Mouse (Mus musculus) spleen, postnatal 4 days (tissue): ENCODE measurements around the gene Epop.
A peak's percentile ranks its signal among the peaks of the same experiment; 100 is the strongest.

Source experiments
- DNase-seq, 2 experiments: peaks; one replicate each; pipeline ENCODE4 v3.0.0; 2022; ENCODE audit warnings: low spot score in 2 of 2

Epop gene

DNA sequence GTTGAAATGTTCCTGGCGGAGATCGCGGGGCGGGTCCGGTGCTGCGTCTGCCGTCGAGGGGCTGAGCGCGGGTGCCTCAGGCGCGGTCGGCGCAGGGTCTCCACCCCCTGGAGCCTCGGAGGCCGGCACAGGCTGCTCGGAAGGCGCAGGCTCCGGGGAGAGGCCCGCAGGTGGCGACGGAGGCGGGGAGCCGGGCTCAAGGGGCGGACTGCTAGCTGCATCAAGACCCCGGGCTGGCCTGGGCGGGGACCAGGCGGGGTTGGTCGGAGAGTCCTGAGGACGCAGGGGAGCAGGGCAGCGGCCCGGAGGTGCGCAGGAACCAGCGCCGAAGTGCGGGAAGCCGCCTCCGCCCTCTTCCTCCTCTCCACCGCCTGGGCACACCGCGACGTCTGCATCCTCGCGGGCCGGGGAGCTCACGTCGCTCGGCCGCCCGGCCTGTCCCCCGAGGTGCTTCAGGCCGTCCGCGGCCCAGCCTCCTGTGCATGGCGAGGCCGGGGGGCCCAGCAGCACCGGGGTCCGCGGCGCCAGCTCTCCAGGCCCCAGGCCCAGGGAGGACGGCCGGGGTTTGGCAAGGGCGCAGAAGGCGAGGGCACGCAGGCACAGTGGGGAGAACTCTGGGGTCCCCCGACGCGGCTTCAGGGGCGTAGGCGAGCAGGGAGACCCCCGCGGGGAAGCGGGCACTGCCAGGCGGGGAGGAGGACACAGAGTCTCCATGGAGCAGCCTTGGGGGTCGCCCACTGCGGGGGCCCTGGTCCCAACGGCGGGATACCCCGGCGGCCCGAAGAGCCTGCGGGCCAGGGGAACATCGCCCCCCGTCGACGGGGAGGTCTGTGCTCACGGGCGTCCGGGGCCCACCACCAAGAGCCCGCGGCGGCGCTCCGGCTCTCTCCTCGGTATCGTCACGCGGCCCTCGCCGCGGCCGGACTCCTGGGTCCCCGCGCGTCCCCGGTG is 659 bp downstream of the Epop start:
- DNase-seq, result peak; percentile 16 to 69

DNA sequence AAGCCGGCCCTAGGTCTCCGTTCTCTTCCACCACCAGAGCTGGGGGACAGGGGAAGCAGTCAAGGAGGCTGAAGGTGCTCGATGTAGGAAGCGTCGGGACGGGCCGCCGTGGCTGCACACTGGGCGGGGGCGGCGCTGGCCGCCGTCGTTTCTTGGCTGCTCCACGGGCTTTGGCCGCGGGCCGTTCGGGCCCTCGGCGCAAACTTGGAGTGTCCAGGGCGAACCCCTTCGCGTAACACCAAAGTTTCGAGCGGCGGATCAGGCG is 1.3 kb downstream of the Epop start:
- DNase-seq, result no peak

GRCm38 (mm10) chr11:97627556-97628302 is 1.8 kb downstream of the Epop start:
- no peak for DNase-seq

- DNase-seq, result no peak
Observed at GRCm38 (mm10) chr11:97626850-97627249, 2.7 kb downstream of the Epop start.

- DNase-seq, result no peak
Observed at GRCm38 (mm10) chr11:97626431-97626830, 3.1 kb downstream of the Epop start.

- no peak for DNase-seq
Observed at GRCm38 (mm10) chr11:97625551-97625950, 4.0 kb downstream of the Epop start.

DNA sequence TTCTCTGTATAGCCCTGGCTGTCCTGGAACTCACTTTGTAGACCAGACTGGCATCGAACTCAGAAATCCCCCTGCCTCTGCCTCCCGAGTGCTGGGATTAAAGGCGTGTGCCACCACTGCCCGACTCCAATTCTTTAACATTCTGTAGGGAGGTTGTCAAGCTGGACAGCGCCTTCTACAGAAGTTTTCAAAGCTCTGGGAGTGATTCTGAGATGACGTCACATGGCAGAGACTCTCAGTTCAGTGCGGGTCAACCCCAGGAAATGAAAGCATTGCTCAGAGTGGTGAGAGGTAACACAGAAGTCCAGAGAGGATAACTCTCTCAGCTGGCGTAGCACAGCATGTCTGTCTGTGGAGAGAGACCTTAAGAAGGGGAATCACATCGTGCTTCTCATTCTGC is 6.3 kb downstream of the Epop start:
- DNase-seq, result no peak

DNA sequence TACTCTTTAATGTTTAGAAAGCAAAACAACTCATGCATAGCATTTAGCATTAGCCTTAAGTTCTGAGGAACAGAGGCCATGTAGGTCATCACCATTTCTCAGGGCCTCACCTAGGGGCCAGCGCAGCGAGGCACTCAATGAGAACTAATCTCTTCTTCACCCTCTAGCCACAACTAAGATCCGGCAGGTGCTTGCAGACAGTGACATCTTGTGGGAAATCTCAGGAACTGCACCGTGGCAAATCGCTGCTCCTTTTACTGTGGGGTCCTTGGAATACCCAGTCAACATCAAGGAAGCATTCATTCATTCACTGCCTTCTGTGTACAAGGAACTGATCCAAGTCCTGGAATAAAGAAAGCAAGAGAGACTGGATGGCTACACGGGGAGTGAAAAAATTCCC is 7.1 kb downstream of the Epop start:
- peak; percentile 44 to 74 for DNase-seq

DNA sequence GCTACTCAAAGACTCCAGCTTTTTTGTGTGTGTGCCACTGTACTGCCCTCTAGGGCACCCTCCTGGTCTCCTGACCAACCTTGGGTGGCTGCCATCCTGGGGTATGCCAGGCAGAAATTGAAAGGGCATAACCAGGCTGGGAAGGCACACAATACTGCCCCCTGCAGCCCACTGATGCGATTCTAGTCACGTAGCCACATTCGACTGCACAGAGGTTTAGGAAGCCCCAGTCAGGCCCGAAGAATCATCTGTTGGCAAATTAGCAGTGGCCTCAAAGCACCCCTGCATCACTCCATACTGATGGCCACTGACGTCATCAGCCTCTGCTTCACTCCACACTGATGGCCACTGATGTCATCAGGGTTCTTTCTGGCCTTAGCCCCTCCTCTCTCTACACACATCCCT is 10.1 kb downstream of the Epop start:
- DNase-seq, result peak; percentile 26 to 69

DNA sequence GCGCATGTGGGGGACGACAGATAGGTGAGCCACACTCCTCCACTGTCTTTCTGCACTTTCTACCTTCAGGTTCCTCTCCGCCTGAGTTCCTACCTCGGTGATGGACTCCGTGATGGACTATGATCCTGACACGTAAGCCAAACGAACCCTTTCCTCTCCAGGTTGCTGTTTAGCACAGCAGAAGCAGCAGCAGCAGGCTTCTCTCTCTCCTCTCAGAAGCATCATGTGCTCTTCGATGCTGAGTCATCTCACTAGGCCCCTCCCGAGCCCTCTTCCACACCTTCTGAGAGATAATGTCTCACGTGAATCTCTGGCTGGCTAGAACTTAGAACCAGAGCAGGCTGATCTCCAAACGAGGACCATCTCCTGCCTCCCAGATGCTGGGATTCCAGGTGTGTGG is 11.1 kb downstream of the Epop start:
- DNase-seq, result no peak

GRCm38 (mm10) chr11:97615276-97615675 is 14.2 kb downstream of the Epop start:
- DNase-seq, result no peak

- DNase-seq, result no peak
Observed at GRCm38 (mm10) chr11:97611076-97611475, 18.4 kb downstream of the Epop start.

- no peak for DNase-seq
Observed at GRCm38 (mm10) chr11:97609743-97610142, 19.8 kb downstream of the Epop start.

DNA sequence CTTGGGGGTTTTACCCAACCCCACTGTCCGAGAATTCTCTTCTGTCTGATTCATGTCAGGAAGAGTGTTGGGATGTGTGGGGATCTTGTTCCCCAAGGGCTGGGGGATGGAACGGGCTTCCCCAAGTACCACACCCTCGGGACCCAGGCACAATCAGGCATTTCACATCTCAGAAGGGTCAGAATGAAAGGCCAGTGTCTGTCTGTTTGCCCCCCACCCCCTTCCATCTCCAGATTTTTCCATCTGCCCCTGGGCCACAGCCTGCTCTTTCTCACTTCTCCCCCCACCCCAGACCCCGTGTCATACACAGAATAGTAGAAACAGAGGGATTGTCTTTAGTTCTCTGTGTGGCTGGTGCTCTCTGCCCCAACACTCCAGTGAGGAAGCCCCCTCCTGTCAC is 20.6 kb downstream of the Epop start:
- no peak for DNase-seq

GRCm38 (mm10) chr11:97607056-97607725 is 22.3 kb downstream of the Epop start:
- no peak for DNase-seq

- DNase-seq, result no peak
Observed at GRCm38 (mm10) chr11:97603891-97604290, 25.6 kb downstream of the Epop start.

DNA sequence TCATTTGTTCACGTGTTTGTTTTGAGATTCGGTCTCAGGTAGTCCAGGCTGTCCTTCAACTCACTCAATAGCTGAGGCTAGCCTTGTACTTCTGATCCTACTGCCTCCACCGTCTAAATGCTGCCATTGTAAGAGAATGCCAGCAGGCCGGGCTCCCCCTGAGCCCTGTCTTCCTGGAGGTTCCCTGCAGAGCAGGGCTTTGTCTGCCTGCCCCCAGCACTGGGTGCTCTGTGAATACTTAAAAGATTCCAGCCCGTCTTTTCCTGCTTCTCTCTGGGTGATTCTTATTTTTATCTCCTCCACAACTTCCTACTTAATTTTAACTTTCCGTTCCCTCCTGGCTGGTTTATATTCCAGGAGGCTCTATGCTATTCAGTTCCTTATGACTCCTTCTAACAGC is 27.3 kb downstream of the Epop start:
- no peak for DNase-seq

- no peak for DNase-seq
Observed at GRCm38 (mm10) chr11:97599104-97599503, 30.4 kb downstream of the Epop start.

- no peak for DNase-seq
Observed at GRCm38 (mm10) chr11:97597945-97598691, 31.4 kb downstream of the Epop start.

DNA sequence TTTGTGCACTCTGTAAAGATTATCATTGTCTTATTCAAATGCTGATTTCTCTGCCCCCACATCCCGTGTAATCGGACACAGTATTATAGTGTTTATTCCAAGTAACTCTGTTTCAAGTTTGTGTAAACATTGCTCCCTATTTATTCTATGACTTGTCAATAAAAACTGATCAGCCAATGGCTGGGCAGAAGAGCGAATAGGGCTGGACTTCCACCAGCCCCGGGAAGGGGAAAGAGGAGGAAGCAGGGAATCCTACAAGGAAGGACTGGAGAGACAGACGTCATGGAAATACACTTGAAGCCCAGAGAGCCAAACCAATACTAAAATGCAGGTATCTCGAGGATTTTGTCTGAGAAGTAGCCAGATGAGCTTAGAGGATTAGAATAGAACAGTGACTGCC is 35.4 kb downstream of the Epop start:
- no peak for DNase-seq

GRCm38 (mm10) chr11:97591910-97592309 is 37.6 kb downstream of the Epop start:
- no peak for DNase-seq
